Mouse (Mus musculus) limb, embryonic 12.5 days (tissue): Measurements from ENCODE around the gene Ccng2. TPM values are rescaled to one million over a fixed set of nuclear protein-coding genes. Genes with fewer than 3 reads are reported as not detected.

ENCODE experiments used
- ATAC-seq: fragments of 200-750 bp; cut with Nextera tagmentation; 2 replicates; pipeline ENCODE4 v1.8.0; 2017; ENCODE audit warnings: low read depth, moderate TSS enrichment; ENCODE audit not compliant: insufficient number of reproducible peaks, insufficient read depth, low FRiP score, low TSS enrichment
- H3K27ac ChIP-seq: fragments of 300-500 bp; sonication (generic); 2 replicates; pipeline ENCODE4 v1.5.1; 2016; ENCODE audit warnings: mild to moderate bottlenecking, moderate library complexity
- H3K27me3 ChIP-seq: fragments of 300-500 bp; sonication (generic); 2 replicates; pipeline ENCODE4 v1.6.1; 2016; ENCODE audit warnings: mild to moderate bottlenecking, moderate library complexity
- H3K36me3 ChIP-seq: fragments of 300-500 bp; sonication (generic); 2 replicates; pipeline ENCODE4 v1.6.1; 2016; ENCODE audit warnings: mild to moderate bottlenecking, moderate library complexity
- H3K4me1 ChIP-seq: fragments of 300-500 bp; sonication (generic); replicated peaks from 2 replicates; pipeline ENCODE4 v1.6.1; 2016
- H3K4me2 ChIP-seq: fragments of 300-500 bp; sonication (generic); 2 replicates; pipeline ENCODE4 v1.6.1; 2016; ENCODE audit warnings: mild to moderate bottlenecking, moderate library complexity
- H3K4me3 ChIP-seq: fragments of 300-500 bp; sonication (generic); replicated peaks from 2 replicates; pipeline ENCODE4 v1.5.1; 2016; ENCODE audit warnings: mild to moderate bottlenecking
- H3K9ac ChIP-seq: fragments of 300-500 bp; sonication (generic); replicated peaks from 2 replicates; pipeline ENCODE4 v1.6.1; 2016; ENCODE audit warnings: mild to moderate bottlenecking, moderate library complexity
- H3K9me3 ChIP-seq: fragments of 300-500 bp; sonication (generic); 2 replicates; pipeline ENCODE4 v1.6.1; 2016; ENCODE audit warnings: mild to moderate bottlenecking, moderate library complexity
- WGBS: fragments of 180-500 bp; shearing (Covaris S2); methylation state at CpG from one replicate; pipeline ENCODE4 v1.1.7; 2016; 5-methylcytosine and 5-hydroxymethylcytosine counted together
- polyA plus RNA-seq: library from polyadenylated mRNA; unstranded; fragments of >200 nt; fragmentation: Nextera tagmentation; extraction: Ambion mirVana; gene quantifications from 2 replicates; pipeline ENCODE4 v1.2.1, GENCODE M21; 2016

Ccng2 gene
- polyA plus RNA-seq, 1 experiment from 2014 or later, result 114 TPM

GRCm38 (mm10) chr5:93239590-93240544 is 27.2 kb upstream of the Ccng2 start:
- Histone ChIP-seq H3K4me2 (no peak overlapping the region), H3K9me3 (no peaks in the 10 kb centered on the region), H3K4me3 (no peak overlapping the region), H3K27ac (no peak overlapping the region), H3K36me3 (no peaks in the 10 kb centered on the region), H3K9ac (no peak overlapping the region), H3K4me1 (no peaks in the 10 kb centered on the region), H3K27me3 (no peaks in the 10 kb centered on the region)
- no peak for ATAC-seq
- WGBS, result 85% methylated on average over 8 of the region's 8 CpGs

- WGBS, result 82% methylated on average over 2 of the region's 2 CpGs
These were observed 21.8 kb upstream of the Ccng2 start for GRCm38 (mm10) chr5:93245280-93245679.

GRCm38 (mm10) chr5:93249940-93250578 is 17.0 kb upstream of the Ccng2 start:
- WGBS, result 64% methylated on average over 6 of the region's 6 CpGs
- no peak overlapping the region for H3K4me3 ChIP-seq
- no peaks in the 10 kb centered on the region for H3K36me3 ChIP-seq
- no peak overlapping the region for H3K9ac ChIP-seq
- ATAC-seq, result no peak
- no peaks in the 10 kb centered on the region for H3K4me1 ChIP-seq
- no peak overlapping the region for H3K27ac ChIP-seq
- no peak overlapping the region for H3K4me2 ChIP-seq
- no peaks in the 10 kb centered on the region for H3K27me3 ChIP-seq
- H3K9me3 ChIP-seq, result no peaks in the 10 kb centered on the region

More at GRCm38 (mm10) chr5:93245280-93245679, 21.8 kb upstream of the Ccng2 start:
- Histone ChIP-seq H3K4me3 (no peak overlapping the region), H3K4me2 (no peak overlapping the region), H3K9ac (no peak overlapping the region), H3K36me3 (no peaks in the 10 kb centered on the region), H3K9me3 (no peaks in the 10 kb centered on the region), H3K27me3 (no peaks in the 10 kb centered on the region), H3K27ac (no peak overlapping the region), H3K4me1 (no peaks in the 10 kb centered on the region)
- ATAC-seq, result no peak

- 82% methylated on average over 12 of the region's 12 CpGs for WGBS
- Histone ChIP-seq H3K9me3 (no peaks in the 10 kb centered on the region), H3K4me2 (no peak overlapping the region), H3K27me3 (no peaks in the 10 kb centered on the region), H3K4me3 (no peak overlapping the region), H3K36me3 (no peaks in the 10 kb centered on the region), H3K4me1 (no peaks in the 10 kb centered on the region), H3K27ac (no peak overlapping the region), H3K9ac (no peak overlapping the region)
- no peak for ATAC-seq
These were observed 15.9 kb upstream of the Ccng2 start for GRCm38 (mm10) chr5:93251001-93251760.

GRCm38 (mm10) chr5:93255759-93256265 is 11.2 kb upstream of the Ccng2 start:
- Histone ChIP-seq H3K4me2 (no peak overlapping the region), H3K27me3 (no peaks in the 10 kb centered on the region), H3K36me3 (no peaks in the 10 kb centered on the region), H3K27ac (no peak overlapping the region), H3K9me3 (no peaks in the 10 kb centered on the region), H3K4me3 (no peak overlapping the region), H3K4me1 (no peaks in the 10 kb centered on the region), H3K9ac (no peak overlapping the region)
- 87% methylated on average over 5 of the region's 5 CpGs for WGBS
- ATAC-seq, result no peak

GRCm38 (mm10) chr5:93256820-93257405 is 10.1 kb upstream of the Ccng2 start:
- Histone ChIP-seq H3K9me3 (no peaks in the 10 kb centered on the region), H3K27ac (no peak overlapping the region), H3K27me3 (no peaks in the 10 kb centered on the region), H3K4me1 (no peaks in the 10 kb centered on the region), H3K4me2 (no peak overlapping the region), H3K36me3 (no peaks in the 10 kb centered on the region), H3K9ac (no peak overlapping the region), H3K4me3 (no peak overlapping the region)
- no peak for ATAC-seq

GRCm38 (mm10) chr5:93259349-93259748 is 7.7 kb upstream of the Ccng2 start:
- no peaks in the 10 kb centered on the region for H3K9me3 ChIP-seq
- ATAC-seq, result no peak
- no peak overlapping the region for H3K4me2 ChIP-seq
- H3K27ac ChIP-seq, result no peak overlapping the region
- H3K27me3 ChIP-seq, result no peaks in the 10 kb centered on the region
- no peak overlapping the region for H3K4me3 ChIP-seq
- no peak overlapping the region for H3K9ac ChIP-seq
- no peaks in the 10 kb centered on the region for H3K36me3 ChIP-seq
- H3K4me1 ChIP-seq, result no peaks in the 10 kb centered on the region

GRCm38 (mm10) chr5:93260983-93261382 is 6.1 kb upstream of the Ccng2 start:
- Histone ChIP-seq H3K4me1 (peaks cover 7% of the 10 kb centered on the region; the same call in 1 of the 2 replicates), H3K27ac (no peak overlapping the region), H3K4me3 (no peak overlapping the region), H3K4me2 (no peak overlapping the region), H3K27me3 (no peaks in the 10 kb centered on the region), H3K9ac (no peak overlapping the region), H3K36me3 (no peaks in the 10 kb centered on the region), H3K9me3 (no peaks in the 10 kb centered on the region)
- 38% methylated on average over 3 of the region's 3 CpGs for WGBS
- no peak for ATAC-seq

- H3K27me3 ChIP-seq, result no peaks in the 10 kb centered on the region
- H3K4me3 ChIP-seq, result no peak overlapping the region
- H3K36me3 ChIP-seq, result no peaks in the 10 kb centered on the region
- 90% methylated on average over 2 of the region's 2 CpGs for WGBS
- H3K9ac ChIP-seq, result no peak overlapping the region
- H3K4me2 ChIP-seq, result no peak overlapping the region
- H3K4me1 ChIP-seq, result peaks cover 12% of the 10 kb centered on the region
- no peak for ATAC-seq
- H3K27ac ChIP-seq, result no peak overlapping the region
- no peaks in the 10 kb centered on the region for H3K9me3 ChIP-seq
These were observed 4.3 kb upstream of the Ccng2 start for GRCm38 (mm10) chr5:93262751-93263150.

- Histone ChIP-seq H3K4me1 (peaks cover 12% of the 10 kb centered on the region), H3K4me2 (no peak overlapping the region), H3K27me3 (no peaks in the 10 kb centered on the region), H3K36me3 (no peaks in the 10 kb centered on the region), H3K27ac (no peak overlapping the region), H3K9ac (no peak overlapping the region), H3K4me3 (no peak overlapping the region), H3K9me3 (no peaks in the 10 kb centered on the region)
- no peak for ATAC-seq
- 86% methylated on average over 6 of the region's 6 CpGs for WGBS
These were observed 3.5 kb upstream of the Ccng2 start for GRCm38 (mm10) chr5:93263396-93264075.
